Mouse (Mus musculus) cerebellum, adult 9-11 months (tissue): ENCODE measurements around the gene Dpm2.
A peak's percentile ranks its signal among the peaks of the same experiment; 100 is the strongest.

Experiments
- DNase-seq: peaks from one replicate; pipeline ENCODE4 v3.0.0; 2022

Dpm2 gene

GRCm38 (mm10) chr2:32586871-32587351 is 16.3 kb downstream of the Dpm2 start, which contains the start of gene St6galnac4:
Gene St6galnac4, plus strand, starts transcription at chr2:32587095.
- DNase-seq, result peak; percentile 92

GRCm38 (mm10) chr2:32587731-32588321 is 17.2 kb downstream of the Dpm2 start:
- peak; percentile 68 for DNase-seq

- DNase-seq, result peak; percentile 95
These were observed 18.6 kb downstream of the Dpm2 start for GRCm38 (mm10) chr2:32589213-32589795.

- DNase-seq, result peak; percentile 66
These were observed 19.6 kb downstream of the Dpm2 start for GRCm38 (mm10) chr2:32590224-32590623.

- DNase-seq, result peak; percentile 72
These were observed 20.6 kb downstream of the Dpm2 start for GRCm38 (mm10) chr2:32591249-32591648.

- DNase-seq, result peak; percentile 96
These were observed 26.1 kb downstream of the Dpm2 start for GRCm38 (mm10) chr2:32596725-32597124.

GRCm38 (mm10) chr2:32597248-32597647 is 26.6 kb downstream of the Dpm2 start:
- DNase-seq, result peak; percentile 67

- no peak for DNase-seq
These were observed 27.0 kb downstream of the Dpm2 start for GRCm38 (mm10) chr2:32597699-32598098.

GRCm38 (mm10) chr2:32598506-32598905 is 27.8 kb downstream of the Dpm2 start:
- DNase-seq, result peak; percentile 81

GRCm38 (mm10) chr2:32599409-32599808 is 28.8 kb downstream of the Dpm2 start, which contains the start of gene St6galnac6:
Gene St6galnac6, plus strand, starts transcription at chr2:32599709.
- DNase-seq, result no peak

- DNase-seq, result peak; percentile 78
These were observed 30.9 kb downstream of the Dpm2 start for GRCm38 (mm10) chr2:32601417-32602065.

GRCm38 (mm10) chr2:32602600-32603054 is 32.0 kb downstream of the Dpm2 start:
- peak; percentile 89 for DNase-seq

- DNase-seq, result no peak
These were observed 34.0 kb downstream of the Dpm2 start for GRCm38 (mm10) chr2:32604631-32605030.

- peak; percentile 91 for DNase-seq
These were observed 35.8 kb downstream of the Dpm2 start for GRCm38 (mm10) chr2:32606161-32607142.

- DNase-seq, result peak; percentile 78
These were observed 36.7 kb downstream of the Dpm2 start for GRCm38 (mm10) chr2:32607262-32607947.

GRCm38 (mm10) chr2:32608141-32608777 is 37.6 kb downstream of the Dpm2 start:
- DNase-seq, result peak; percentile 85

- DNase-seq, result peak; percentile 58
These were observed 38.2 kb downstream of the Dpm2 start for GRCm38 (mm10) chr2:32608778-32609435.

- no peak for DNase-seq
These were observed 40.1 kb downstream of the Dpm2 start for GRCm38 (mm10) chr2:32610610-32611229.

GRCm38 (mm10) chr2:32612274-32612673 is 41.6 kb downstream of the Dpm2 start:
- no peak for DNase-seq

GRCm38 (mm10) chr2:32617109-32617508 is 46.5 kb downstream of the Dpm2 start:
- DNase-seq, result no peak
